Mouse (Mus musculus) bone marrow macrophage, adult 2 months (primary cell): ENCODE data around the gene Sult5a1. TPM values are rescaled to one million over a fixed set of nuclear protein-coding genes. Genes with fewer than 3 reads are reported as not detected.

Experiments used
- H3K27ac ChIP-seq: 2 replicates; pipeline ENCODE4 v1.5.1; 2012; ENCODE audit warnings: low read depth, low read length; ENCODE audit not compliant: insufficient read depth
- H3K4me1 ChIP-seq: 2 replicates; pipeline ENCODE4 v1.6.1; 2012; ENCODE audit warnings: low read length; ENCODE audit not compliant: control insufficient read depth, insufficient read depth
- H3K4me3 ChIP-seq: 2 replicates; pipeline ENCODE4 v1.5.1; 2012; ENCODE audit warnings: mild to moderate bottlenecking, low read length, moderate library complexity; ENCODE audit not compliant: insufficient read depth
- CTCF ChIP-seq: IDR thresholded peaks from 2 replicates; pipeline ENCODE4 v1.5.1; 2012; ENCODE audit warnings: low read depth, mild to moderate bottlenecking, low read length, moderate library complexity
- POLR2A ChIP-seq: IDR thresholded peaks from 2 replicates; pipeline ENCODE4 v1.6.1; 2012; ENCODE audit warnings: mild to moderate bottlenecking, low read depth, low read length, borderline replicate concordance
- polyA plus RNA-seq: library from polyadenylated mRNA; stranded (reverse); fragments of >200 nt; gene quantifications from 2 replicates; pipeline ENCODE4 v1.2.4, GENCODE M21; 2012; ENCODE audit not compliant: missing spikeins, insufficient read depth, insufficient read length

Gene Sult5a1
- polyA plus RNA-seq, 1 experiment, result not detected

DNA sequence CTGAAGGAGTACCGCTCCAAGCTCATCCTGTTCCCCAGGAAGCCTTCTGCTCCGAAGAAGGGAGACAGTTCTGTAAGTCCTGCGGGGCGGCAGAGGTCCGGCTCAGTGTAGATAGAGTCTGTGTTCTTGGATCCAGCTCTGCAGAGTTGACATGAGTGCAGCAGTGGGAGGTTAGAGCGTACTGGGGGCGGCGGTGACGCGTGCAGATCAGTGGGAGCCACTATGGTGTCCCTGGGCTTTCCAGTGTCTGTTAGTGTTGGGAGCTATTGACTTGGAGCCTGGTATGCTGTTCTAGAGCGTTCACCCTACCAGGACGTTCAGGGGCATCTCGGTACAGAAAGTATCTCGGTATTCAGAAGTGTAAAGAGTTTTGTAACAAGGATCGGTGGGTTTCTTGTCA, 54.8 kb downstream of the Sult5a1 start:
- no peak for TF ChIP-seq CTCF
- TF ChIP-seq POLR2A, result no peak
- Histone ChIP-seq H3K4me3 (peak overlapping the region; percentile 95), H3K4me1 (peaks cover 10% of the 10 kb centered on the region), H3K27ac (peak overlapping the region; percentile 76)

DNA sequence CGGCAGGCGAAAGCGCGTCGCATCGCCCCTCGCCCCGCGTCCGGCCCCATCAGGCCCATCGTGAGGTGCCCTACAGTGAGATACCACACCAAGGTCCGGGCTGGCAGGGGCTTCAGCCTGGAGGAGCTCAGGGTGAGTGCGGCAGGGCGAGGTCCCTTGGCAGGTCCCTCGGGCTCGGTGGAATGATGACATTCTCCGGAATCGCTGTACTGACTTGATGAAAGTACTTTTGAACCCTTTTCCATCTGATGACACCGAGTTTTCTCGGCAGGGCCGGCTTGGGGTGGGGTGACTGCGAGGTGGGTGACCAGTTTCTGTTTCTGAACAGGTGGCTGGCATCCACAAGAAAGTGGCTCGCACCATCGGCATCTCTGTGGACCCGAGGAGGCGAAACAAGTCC, 55.3 kb downstream of the Sult5a1 start:
- H3K4me1 ChIP-seq, result peaks cover 10% of the 10 kb centered on the region
- peak overlapping the region; percentile 76 for H3K27ac ChIP-seq
- H3K4me3 ChIP-seq, result peak overlapping the region; percentile 95

- peaks cover 10% of the 10 kb centered on the region for H3K4me1 ChIP-seq
- TF ChIP-seq POLR2A (no peak), CTCF (no peak)
- H3K27ac ChIP-seq, result peak within 1 kb of the TSS; percentile 76
- H3K4me3 ChIP-seq, result peak within 1 kb of the TSS; percentile 95
These were observed 56.1 kb downstream of the Sult5a1 start, which contains the start of gene Rpl13 for GRCm38 (mm10) chr8:123101735-123102685. TSS of gene Rpl13 (plus strand) at chr8:123102350.

DNA sequence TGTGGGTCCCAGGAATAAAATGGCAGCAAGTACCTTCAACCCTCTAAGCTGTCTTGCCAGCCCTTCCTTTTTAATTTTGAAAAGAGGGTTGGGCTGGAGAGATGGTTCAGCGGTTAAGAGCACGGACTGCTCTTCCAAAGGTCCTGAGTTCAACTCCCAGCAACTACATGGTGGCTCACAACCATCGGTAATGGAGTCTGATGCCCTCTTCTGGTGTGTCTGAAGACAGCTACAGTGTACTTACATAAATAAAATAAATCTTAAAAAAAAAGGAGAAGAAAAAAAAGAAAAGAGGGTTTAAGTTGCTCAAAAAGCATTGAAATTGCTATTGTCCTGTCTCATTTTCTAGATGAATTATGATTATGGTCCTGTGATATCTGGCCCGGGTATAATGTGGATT, 56.9 kb downstream of the Sult5a1 start:
- H3K27ac ChIP-seq, result no peak overlapping the region
- TF ChIP-seq CTCF (no peak), POLR2A (no peak)
- no peak overlapping the region for H3K4me3 ChIP-seq
- peaks cover 10% of the 10 kb centered on the region for H3K4me1 ChIP-seq

DNA sequence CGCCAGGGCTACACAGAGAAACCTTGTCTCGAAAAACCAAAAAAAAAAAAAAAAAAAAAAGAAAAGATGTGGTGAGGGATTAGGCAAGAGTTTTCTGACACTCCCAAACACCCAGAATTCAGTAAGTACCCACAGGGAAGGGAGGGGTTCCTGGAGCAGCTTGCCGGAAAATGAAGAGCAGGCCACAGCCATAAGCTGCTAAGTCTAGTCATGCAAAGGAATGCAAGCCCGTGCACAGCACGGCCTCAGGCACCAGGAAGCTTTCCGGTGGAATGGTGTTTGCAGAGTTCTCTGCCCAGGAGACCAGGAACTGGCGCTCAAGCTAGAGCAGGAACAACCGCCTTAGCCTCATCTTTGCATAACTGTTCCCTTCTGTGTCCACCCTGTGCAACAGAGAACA, 57.8 kb downstream of the Sult5a1 start:
- Histone ChIP-seq H3K27ac (no peak overlapping the region), H3K4me1 (peaks cover 10% of the 10 kb centered on the region), H3K4me3 (no peak overlapping the region)
- TF ChIP-seq POLR2A (no peak), CTCF (no peak)

GRCm38 (mm10) chr8:123097786-123098584, 60.1 kb downstream of the Sult5a1 start:
- Histone ChIP-seq H3K4me1 (peaks cover 8% of the 10 kb centered on the region), H3K4me3 (no peak overlapping the region), H3K27ac (no peak overlapping the region)
- no peak for TF ChIP-seq POLR2A
- no peak for TF ChIP-seq CTCF

- peaks cover 8% of the 10 kb centered on the region for H3K4me1 ChIP-seq
- no peak for TF ChIP-seq CTCF
- TF ChIP-seq POLR2A, result no peak
- H3K4me3 ChIP-seq, result no peak overlapping the region
- H3K27ac ChIP-seq, result no peak overlapping the region
These were observed 60.9 kb downstream of the Sult5a1 start for GRCm38 (mm10) chr8:123097216-123097615.

Other genes starting within 250 kb of the Sult5a1 start
- gene Ankrd11, start 116.0 kb downstream of the Sult5a1 start, polyA plus RNA-seq, result 76.2 and 79.2 TPM in 2 replicates
- 58.3 and 65.1 TPM in 2 replicates for gene Spg7, start 95.4 kb downstream of the Sult5a1 start, polyA plus RNA-seq
- 1,467 and 1,640 TPM in 2 replicates for gene Rpl13, start 56.0 kb downstream of the Sult5a1 start, polyA plus RNA-seq
- gene Cpne7, start 40.9 kb downstream of the Sult5a1 start, polyA plus RNA-seq, result not detected in 2 replicates
- gene Dpep1, start 27.9 kb upstream of the Sult5a1 start, polyA plus RNA-seq, result not detected in 2 replicates
- gene Chmp1a, start 54.4 kb upstream of the Sult5a1 start, polyA plus RNA-seq, result 97.2 and 102 TPM in 2 replicates
- gene Spata33, start 54.5 kb upstream of the Sult5a1 start, polyA plus RNA-seq, result 0.87 and 1.4 TPM in 2 replicates
- gene Cdk10, start 66.5 kb upstream of the Sult5a1 start, polyA plus RNA-seq, result 35.5 and 36.1 TPM in 2 replicates
- gene Spata2l, start 77.9 kb upstream of the Sult5a1 start, polyA plus RNA-seq, result 8.2 and 11.2 TPM in 2 replicates
- gene Zfp276, start 95.9 kb upstream of the Sult5a1 start, polyA plus RNA-seq, result 16.2 and 17.1 TPM in 2 replicates
- gene Vps9d1, start 96.0 kb upstream of the Sult5a1 start, polyA plus RNA-seq, result 42.6 and 43.7 TPM in 2 replicates
- 13.6 and 16.5 TPM in 2 replicates for gene Fanca, start 160.3 kb upstream of the Sult5a1 start, polyA plus RNA-seq
- not detected in 2 replicates for gene Spire2, start 174.4 kb upstream of the Sult5a1 start, polyA plus RNA-seq
- 218 and 244 TPM in 2 replicates for gene Tcf25, start 215.4 kb upstream of the Sult5a1 start, polyA plus RNA-seq
- not detected in 2 replicates for gene Mc1r, start 248.8 kb upstream of the Sult5a1 start, polyA plus RNA-seq